26 mouse cellular contexts compared by ENCODE assay signal in the genomic region with DNA sequence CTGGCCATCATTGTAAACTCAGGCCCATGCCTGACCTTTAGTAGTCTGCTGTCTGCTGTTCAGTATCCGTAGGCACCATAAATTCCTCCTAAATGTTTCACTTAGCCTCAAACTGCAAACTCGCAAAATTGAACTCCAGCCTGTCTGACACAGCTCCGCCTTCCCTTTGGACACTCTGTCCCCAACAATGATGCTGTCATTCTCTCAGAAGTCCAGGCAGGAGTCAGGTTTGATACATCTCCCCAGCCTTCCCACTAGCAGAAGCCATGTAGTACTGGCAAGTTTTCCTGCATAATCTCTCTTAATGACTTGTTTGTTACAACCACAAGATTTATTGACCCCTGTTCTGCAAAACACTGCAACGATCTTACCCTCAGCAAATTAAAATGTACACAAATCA. TPM values are rescaled to one million over a fixed set of nuclear protein-coding genes. Genes with fewer than 3 reads are reported as not detected.
DNase-seq lines count a peak whose midpoint lies in the region; ATAC-seq and TF ChIP-seq lines count a peak whose summit lies in the region.
"Had no signal": no experiment of that assay in that cellular context is flagged by ENCODE, and none has a peak within 500 bp of the region (broad histone marks: within the 10 kb centered on the region; RNA-seq: fewer than 3 reads in every experiment).

No protein-coding gene starts in this region.

- peak; percentile 80 for DNase-seq in heart, adult 11 months
- DNase-seq in limb, embryonic 10.5 days (ENCODE audit: low spot score), result no peak
- DNase-seq: adrenal gland, postnatal 14 days; cerebellum, adult 11-12 months; cerebellum, adult 9-10 months; forebrain, postnatal 0 days; gastrocnemius, postnatal 14 days; heart, postnatal 14 days had no signal

- ATAC-seq in heart, embryonic 11.5 days (replicated peaks; ENCODE audit: insufficient number of reproducible peaks, low FRiP score, low TSS enrichment), result no peak
- ATAC-seq in hindbrain, embryonic 13.5 days (ENCODE audit: low FRiP score), result no peak
- no peak for ATAC-seq in forebrain, embryonic 16.5 days
- ATAC-seq: forebrain, postnatal 0 days; intestine, embryonic 15.5 days had no signal

- no peaks in the 10 kb centered on the region for H3K9me3 ChIP-seq in heart, embryonic 11.5 days (replicated peaks; ENCODE audit: control insufficient read depth, low read length)
- no peaks in the 10 kb centered on the region for H3K9me3 ChIP-seq in limb, embryonic 10.5 days (replicated peaks)
- 0 out of 2 replicates have a peak, but pooled peaks cover 6% of the 10 kb centered on the region for H3K9me3 ChIP-seq in hindbrain, embryonic 13.5 days
- no peaks in the 10 kb centered on the region for H3K9me3 ChIP-seq in forebrain, embryonic 16.5 days (ENCODE audit: control insufficient read depth, low read length)
- H3K9me3 ChIP-seq: intestine, embryonic 15.5 days had no signal

- H3K27ac ChIP-seq in heart, embryonic 11.5 days (ENCODE audit: low read depth, low read length), result no peak overlapping the region
- peak overlapping the region; percentile 11; the same call in 1 of the 2 replicates for H3K27ac ChIP-seq in bone marrow, adult 2 months (ENCODE audit: control insufficient read depth, insufficient read depth, low read depth, low read length, poor library complexity)
- peak overlapping the region; percentile 16; the same call in 1 of the 2 replicates for H3K27ac ChIP-seq in limb, embryonic 10.5 days
- H3K27ac ChIP-seq in macrophage, result peak overlapping the region; percentile 84
- H3K27ac ChIP-seq in hindbrain, embryonic 13.5 days, result no peak overlapping the region
- no peak overlapping the region for H3K27ac ChIP-seq in forebrain, embryonic 16.5 days (ENCODE audit: low read length)
- H3K27ac ChIP-seq: forebrain, embryonic 12.5 days; hindbrain, embryonic 14.5 days; intestine, embryonic 15.5 days had no signal

- no peak overlapping the region for H3K4me3 ChIP-seq in heart, embryonic 11.5 days (ENCODE audit: low read depth, low read length)
- no peak overlapping the region for H3K4me3 ChIP-seq in bone marrow, adult 2 months (replicated peaks; ENCODE audit: control insufficient read depth, low read depth, low read length)
- H3K4me3 ChIP-seq in limb, embryonic 10.5 days, result no peak overlapping the region
- no peak overlapping the region for H3K4me3 ChIP-seq in macrophage (ENCODE audit: inconsistent target)
- H3K4me3 ChIP-seq in hindbrain, embryonic 13.5 days, result no peak overlapping the region
- no peak overlapping the region for H3K4me3 ChIP-seq in forebrain, embryonic 16.5 days (replicated peaks; ENCODE audit: low read length)
- H3K4me3 ChIP-seq: forebrain, embryonic 12.5 days; intestine, embryonic 15.5 days had no signal

- no peaks in the 10 kb centered on the region for H3K27me3 ChIP-seq in heart, embryonic 11.5 days (ENCODE audit: control insufficient read depth, insufficient read depth, low read length)
- H3K27me3 ChIP-seq in limb, embryonic 10.5 days (ENCODE audit: low read depth, poor library complexity, severe bottlenecking), result no peaks in the 10 kb centered on the region
- no peaks in the 10 kb centered on the region for H3K27me3 ChIP-seq in hindbrain, embryonic 13.5 days
- H3K27me3 ChIP-seq in forebrain, embryonic 16.5 days (replicated peaks; ENCODE audit: control insufficient read depth, insufficient read depth, low read length), result no peaks in the 10 kb centered on the region
- H3K27me3 ChIP-seq: forebrain, embryonic 12.5 days; intestine, embryonic 15.5 days had no signal

- no peak for TF ChIP-seq CTCF in bone marrow, adult 2 months (IDR thresholded peaks at IDR 0.05; ENCODE audit: control insufficient read depth, insufficient read depth, low read length)

- peaks cover 21% of the 10 kb centered on the region; the same call in 1 of the 2 replicates for H3K79me2 ChIP-seq in macrophage (ENCODE audit: inconsistent target)

- H3K36me3 ChIP-seq in heart, embryonic 11.5 days (ENCODE audit: control insufficient read depth, insufficient read depth, low read length), result no peaks in the 10 kb centered on the region
- H3K36me3 ChIP-seq in limb, embryonic 10.5 days, result peaks cover 15% of the 10 kb centered on the region
- no peaks in the 10 kb centered on the region for H3K36me3 ChIP-seq in macrophage (ENCODE audit: inconsistent target)
- peaks cover 3% of the 10 kb centered on the region for H3K36me3 ChIP-seq in hindbrain, embryonic 13.5 days
- H3K36me3 ChIP-seq in forebrain, embryonic 16.5 days (ENCODE audit: control insufficient read depth, insufficient read depth), result peaks cover 2% of the 10 kb centered on the region; the same call in 1 of the 2 replicates
- H3K36me3 ChIP-seq: forebrain, embryonic 12.5 days had no signal

- WGBS in heart, embryonic 11.5 days (ENCODE audit: insufficient replicate concordance), result 75% methylated on average over 4 of the region's 4 CpGs
- WGBS in bone marrow, adult 2 months, result 83% methylated on average over 4 of the region's 4 CpGs
- WGBS in limb, embryonic 10.5 days, result 47% methylated on average over 4 of the region's 4 CpGs
- 75% methylated on average over 4 of the region's 4 CpGs for WGBS in macrophage (ENCODE audit: missing documents)
- WGBS in hindbrain, embryonic 13.5 days, result 65% methylated on average over 4 of the region's 4 CpGs
- 75% methylated on average over 4 of the region's 4 CpGs for WGBS in forebrain, embryonic 16.5 days

- H3K9ac ChIP-seq in heart, embryonic 11.5 days (ENCODE audit: low read depth, low read length), result no peak overlapping the region
- no peak overlapping the region for H3K9ac ChIP-seq in hindbrain, embryonic 13.5 days
- H3K9ac ChIP-seq in forebrain, embryonic 16.5 days (replicated peaks; ENCODE audit: low read depth, low read length), result no peak overlapping the region
- H3K9ac ChIP-seq: forebrain, embryonic 12.5 days; forebrain, postnatal 0 days; hindbrain, embryonic 14.5 days; intestine, embryonic 15.5 days had no signal

- no peak for TF ChIP-seq POLR2A in bone marrow, adult 2 months (IDR thresholded peaks at IDR 0.05; ENCODE audit: borderline replicate concordance, control insufficient read depth, low read depth, low read length)

- no peaks in the 10 kb centered on the region for H3K4me1 ChIP-seq in heart, embryonic 11.5 days (ENCODE audit: control insufficient read depth, insufficient read depth, low read length)
- H3K4me1 ChIP-seq in bone marrow, adult 2 months (ENCODE audit: control insufficient read depth, insufficient read depth, low read length), result peaks cover 3% of the 10 kb centered on the region; the same call in 1 of the 2 replicates
- peaks cover 17% of the 10 kb centered on the region for H3K4me1 ChIP-seq in limb, embryonic 10.5 days
- peaks cover 5% of the 10 kb centered on the region for H3K4me1 ChIP-seq in hindbrain, embryonic 13.5 days (replicated peaks)
- H3K4me1 ChIP-seq in forebrain, embryonic 16.5 days (replicated peaks; ENCODE audit: control insufficient read depth, insufficient read depth, low read length), result peaks cover 7% of the 10 kb centered on the region

- H3K4me2 ChIP-seq in heart, embryonic 11.5 days, result no peak overlapping the region
- H3K4me2 ChIP-seq in hindbrain, embryonic 13.5 days, result no peak overlapping the region
- H3K4me2 ChIP-seq in forebrain, embryonic 16.5 days (ENCODE audit: low read length), result no peak overlapping the region
- H3K4me2 ChIP-seq: forebrain, embryonic 12.5 days; hindbrain, embryonic 14.5 days; intestine, embryonic 15.5 days had no signal

RNA-seq across cellular contexts. Expression of a gene that starts 1.7 kb away (rescaled TPM):
- polyA plus RNA-seq in heart, embryonic 11.5 days (2014; fragmentation: Nextera tagmentation; extraction: Ambion mirVana), result not detected in 2 replicates
- not detected in 2 replicates for polyA plus RNA-seq in bone marrow, adult 2 months (2011; ENCODE audit: insufficient read depth, insufficient read length, low replicate concordance, missing spikeins)
- polyA plus RNA-seq in limb, embryonic 10.5 days (2016; fragmentation: Nextera tagmentation; extraction: Ambion mirVana), result not detected in 2 replicates
- total RNA-seq in macrophage (2018; cell fraction: chromatin; rRNA removed), result not detected
- not detected for total RNA-seq in macrophage (2018; cell fraction: cytosol; rRNA removed)
- not detected for total RNA-seq in macrophage (2018; cell fraction: nucleus; rRNA removed)
- not detected in 3 replicates for polyA plus RNA-seq in macrophage (2018)
- polyA plus RNA-seq in hindbrain, embryonic 13.5 days (2015; fragmentation: Nextera tagmentation; extraction: Ambion mirVana), result not detected in 2 replicates
- not detected in 2 replicates for polyA plus RNA-seq in forebrain, embryonic 16.5 days (2015; fragmentation: Nextera tagmentation; extraction: Ambion mirVana)
- total RNA-seq: adrenal gland, adult 18-20 months; adrenal gland, postnatal 14 days; forebrain, postnatal 0 days; gastrocnemius, adult 18-20 months; gastrocnemius, postnatal 14 days; heart, adult 8-10 months; heart, postnatal 14 days; hematopoietic stem cell, adult 5-6 weeks; MEL had no signal
- polyA plus RNA-seq: brain, embryonic 14.5 days; C2C12; embryonic facial prominence, embryonic 11.5 days; forebrain, embryonic 12.5 days; forebrain, postnatal 0 days; gonadal fat pad, adult 2 months; heart, embryonic 14.5 days; hindbrain, embryonic 14.5 days; intestine, embryonic 15.5 days had no signal

RNA-seq across cellular contexts. Expression of a gene that starts 4.6 kb away (rescaled TPM):
- 37.0 and 40.2 TPM in 2 replicates for polyA plus RNA-seq in heart, embryonic 11.5 days (2014; fragmentation: Nextera tagmentation; extraction: Ambion mirVana)
- 34.0 and 40.0 TPM in 2 replicates for polyA plus RNA-seq in bone marrow, adult 2 months (2011; ENCODE audit: insufficient read depth, insufficient read length, low replicate concordance, missing spikeins)
- polyA plus RNA-seq in limb, embryonic 10.5 days (2016; fragmentation: Nextera tagmentation; extraction: Ambion mirVana), result 47.6 and 58.2 TPM in 2 replicates
- total RNA-seq in macrophage (2018; cell fraction: chromatin; rRNA removed), result 100 to 1,000 TPM in 15 of 26 experiments, 10 to 100 TPM in 11; 30.7 to 237 (median 121) TPM
- 10 to 100 TPM; 21.0 to 83.6 (median 68.2) TPM for total RNA-seq in macrophage (2018; cell fraction: cytosol; rRNA removed)
- total RNA-seq in macrophage (2018; cell fraction: nucleus; rRNA removed), result 100 to 1,000 TPM in 11 of 26 experiments, 10 to 100 TPM in 15; 32.4 to 243 (median 74.9) TPM
- polyA plus RNA-seq in macrophage (2018), result 49.5 to 59.1 TPM (median 51.3 TPM) in 3 replicates
- 43.3 and 44.5 TPM in 2 replicates for polyA plus RNA-seq in hindbrain, embryonic 13.5 days (2015; fragmentation: Nextera tagmentation; extraction: Ambion mirVana)
- 51.6 and 59.7 TPM in 2 replicates for polyA plus RNA-seq in forebrain, embryonic 16.5 days (2015; fragmentation: Nextera tagmentation; extraction: Ambion mirVana)

Comparison
In these comparisons a context has a peak if more than half of its experiments do, and no peak if none do; other contexts are left out.
1. H3K27ac ChIP-seq: peak in bone marrow, adult 2 months (single experiment), limb, embryonic 10.5 days (single experiment) and macrophage (single experiment); none in heart, embryonic 11.5 days (single experiment), hindbrain, embryonic 13.5 days (single experiment) and forebrain, embryonic 16.5 days (single experiment).